Mouse (Mus musculus): ENCODE results near the gene Eid2. TPM values are rescaled to one million over a fixed set of nuclear protein-coding genes. Genes with fewer than 3 reads are reported as not detected.

Eid2 gene
- total RNA-seq (2023; ENCODE audit: inconsistent age), result 1.1 to 1.7 TPM (median 1.2 TPM) in 4 replicates

DNA sequence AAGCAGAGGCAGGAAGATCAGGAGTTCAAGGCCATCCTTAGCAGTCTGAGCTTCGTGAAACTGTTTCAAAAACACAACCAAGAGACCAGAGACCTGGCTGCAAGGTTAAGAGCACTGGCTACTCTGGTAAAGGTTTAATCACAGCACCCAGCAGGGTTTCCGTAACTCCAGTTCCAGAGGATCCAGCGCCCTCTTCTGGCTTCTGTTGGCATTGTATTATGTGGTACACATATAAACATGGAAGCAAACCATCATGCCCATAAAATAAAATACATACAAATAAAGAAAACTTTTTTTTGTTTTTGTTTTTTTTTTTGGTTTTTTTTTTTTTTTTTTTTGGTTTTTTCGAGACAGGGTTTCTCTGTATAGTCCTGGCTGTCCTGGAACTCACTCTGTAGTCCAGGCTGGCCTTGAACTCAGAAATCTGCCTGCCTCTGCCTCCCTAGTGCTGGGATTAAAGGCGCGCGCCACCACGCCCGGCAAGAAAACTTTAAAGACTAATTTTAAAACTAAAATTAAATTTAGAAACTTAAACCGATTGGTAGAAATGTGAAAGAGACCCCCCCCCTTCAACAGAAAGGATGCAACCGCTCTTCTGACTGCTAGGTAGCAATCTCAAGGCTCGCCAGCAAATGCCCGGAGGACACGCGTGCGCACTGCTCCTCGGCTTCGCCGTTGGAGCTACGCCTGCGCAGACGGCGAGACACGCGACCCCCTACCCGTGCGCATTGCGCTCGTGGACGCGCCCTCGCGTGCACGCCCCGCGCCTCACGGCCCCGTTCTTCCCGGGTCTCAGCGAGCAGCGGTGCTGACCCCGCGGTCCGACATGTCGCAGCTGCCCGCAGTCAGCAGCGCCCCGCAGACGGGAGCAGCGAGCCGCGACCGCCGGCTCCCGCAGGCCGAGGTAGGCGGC, at the start of gene Eid2:
Gene Eid2, plus strand, starts transcription at position 753 of the 913 bp plus-strand sequence.

DNA sequence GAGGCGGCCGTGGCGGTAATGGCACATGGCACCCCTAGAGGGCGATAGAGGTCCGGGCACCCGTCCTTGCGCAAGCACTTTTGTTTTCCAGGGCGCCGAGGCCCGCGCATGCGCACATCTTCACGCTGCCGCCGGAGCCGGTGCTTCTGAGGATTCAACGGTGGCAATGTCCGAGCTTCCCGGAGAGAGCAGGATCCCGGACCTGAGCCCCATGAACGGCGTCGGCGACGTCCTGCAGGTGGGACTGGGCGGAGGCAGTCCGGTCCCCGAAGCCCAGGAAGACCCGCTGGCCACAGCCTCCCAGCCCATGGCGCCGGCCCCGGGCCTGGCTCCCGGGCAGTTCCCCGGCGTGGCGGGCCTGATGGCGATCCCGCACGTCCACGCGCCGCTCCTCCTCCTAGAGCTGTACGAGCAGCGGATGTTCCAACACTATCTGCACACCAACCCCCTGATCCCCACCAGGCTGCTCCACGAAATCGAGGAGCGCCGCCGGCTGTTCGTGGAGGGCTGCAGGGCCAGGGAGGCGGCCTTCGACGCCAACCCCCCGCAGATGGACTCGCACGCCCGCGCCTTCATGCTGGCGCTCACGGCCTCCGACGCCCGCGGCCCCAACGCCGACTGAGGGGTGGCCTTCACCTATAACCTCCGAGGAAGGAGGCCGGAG, 10.1 kb downstream of the Eid2 start, which contains the start of gene Eid2b:
Gene Eid2b, plus strand, starts transcription at position 125 of the 664 bp plus-strand sequence.

DNA sequence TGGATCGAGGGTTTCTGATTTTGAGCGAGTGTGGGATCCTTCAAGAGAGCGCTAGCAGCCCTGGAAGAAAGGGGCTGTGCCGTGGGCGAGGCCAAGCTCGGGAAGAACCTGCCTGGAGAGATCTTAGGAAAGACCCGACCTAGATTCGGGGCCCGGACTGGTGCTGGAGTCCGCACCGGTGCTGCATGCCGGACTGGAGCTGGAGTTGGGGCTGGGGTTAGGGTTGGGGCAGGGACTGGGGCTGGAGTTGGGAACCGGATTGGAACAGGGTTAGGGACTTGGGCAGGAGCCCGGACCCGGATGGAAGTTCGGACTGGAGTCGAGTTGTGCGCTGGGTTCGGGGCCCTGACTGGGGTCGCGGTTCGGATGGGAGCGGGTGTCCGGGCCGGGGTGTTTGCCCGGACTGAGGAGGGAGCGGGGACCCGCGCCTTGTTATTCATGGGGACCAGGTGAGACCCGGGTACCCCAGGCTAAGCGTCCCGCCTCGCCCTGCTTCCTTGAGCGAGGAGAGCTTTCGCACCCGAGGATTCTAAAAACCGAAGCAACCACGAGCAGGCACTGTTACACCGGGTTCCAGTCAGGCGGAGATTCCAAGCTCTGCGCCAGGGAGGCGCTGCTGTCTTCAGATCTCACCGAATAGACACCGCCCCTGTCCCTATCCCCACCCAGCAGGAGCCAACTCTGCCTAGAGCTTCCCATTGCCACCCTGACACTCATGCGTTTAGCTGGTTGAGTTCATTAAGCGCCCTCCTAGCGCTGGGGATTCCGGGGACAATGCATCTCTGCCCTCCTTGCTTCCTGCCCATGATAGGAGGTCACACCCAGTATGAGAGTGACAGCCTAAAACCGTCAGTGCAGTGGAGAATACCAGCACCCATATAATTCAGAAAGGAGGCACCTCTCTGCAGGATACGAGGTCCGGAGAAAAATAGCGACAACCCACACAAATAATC, 23.2 kb downstream of the Eid2 start, which contains the start of gene Selenov:
Gene Selenov, minus strand, starts transcription at position 549 of the 953 bp plus-strand sequence.

GRCm38 (mm10) chr7:28301616-28302433, 34.1 kb downstream of the Eid2 start, which contains the start of gene Dll3:
Gene Dll3, minus strand, starts transcription at chr7:28302238.

GRCm38 (mm10) chr7:28311926-28312543, 44.4 kb downstream of the Eid2 start, which contains the start of gene Timm50:
Gene Timm50, minus strand, starts transcription at chr7:28312072.

Other genes starting within 250 kb of the Eid2 start
- 110 to 133 TPM (median 123 TPM) in 4 replicates for gene Psmc4, start 217.8 kb upstream of the Eid2 start, total RNA-seq (2023; ENCODE audit: inconsistent age)
- gene Fcgbp, start 196.6 kb upstream of the Eid2 start, total RNA-seq (2023; ENCODE audit: inconsistent age), result not detected in 4 replicates
- gene 9530053A07Rik, start 138.4 kb upstream of the Eid2 start, total RNA-seq (2023; ENCODE audit: inconsistent age), result not detected in 4 replicates
- 234 to 240 TPM (median 237 TPM) in 4 replicates for gene Fbl, start 98.2 kb upstream of the Eid2 start, total RNA-seq (2023; ENCODE audit: inconsistent age)
- gene Dyrk1b, start 88.4 kb upstream of the Eid2 start, total RNA-seq (2023; ENCODE audit: inconsistent age), result 20.5 to 23.5 TPM (median 21.3 TPM) in 4 replicates
- gene Eid2b, start 9.9 kb downstream of the Eid2 start, total RNA-seq (2023; ENCODE audit: inconsistent age), result 2.6 to 4.1 TPM (median 3.5 TPM) in 4 replicates
- not detected in 4 replicates for gene Selenov, start 23.3 kb downstream of the Eid2 start, total RNA-seq (2023; ENCODE audit: inconsistent age)
- not detected in 4 replicates for gene Dll3, start 34.4 kb downstream of the Eid2 start, total RNA-seq (2023; ENCODE audit: inconsistent age)
- gene Timm50, start 44.2 kb downstream of the Eid2 start, total RNA-seq (2023; ENCODE audit: inconsistent age), result 38.7 to 46.9 TPM (median 40.5 TPM) in 4 replicates
- 158 to 171 TPM (median 163 TPM) in 4 replicates for gene Supt5, start 70.9 kb downstream of the Eid2 start, total RNA-seq (2023; ENCODE audit: inconsistent age)
- 3,144 to 3,281 TPM (median 3,251 TPM) in 4 replicates for gene Rps16, start 82.8 kb downstream of the Eid2 start, total RNA-seq (2023; ENCODE audit: inconsistent age)
- gene Plekhg2, start 104.7 kb downstream of the Eid2 start, total RNA-seq (2023; ENCODE audit: inconsistent age), result 130 to 140 TPM (median 135 TPM) in 4 replicates
- 825 to 993 TPM (median 925 TPM) in 4 replicates for gene Zfp36, start 112.4 kb downstream of the Eid2 start, total RNA-seq (2023; ENCODE audit: inconsistent age)
- gene Med29, start 124.8 kb downstream of the Eid2 start, total RNA-seq (2023; ENCODE audit: inconsistent age), result 14.1 to 19.0 TPM (median 15.8 TPM) in 4 replicates
- 151 to 162 TPM (median 156 TPM) in 4 replicates for gene Paf1, start 125.1 kb downstream of the Eid2 start, total RNA-seq (2023; ENCODE audit: inconsistent age)
- 241 to 264 TPM (median 247 TPM) in 4 replicates for gene Gmfg, start 169.6 kb downstream of the Eid2 start, total RNA-seq (2023; ENCODE audit: inconsistent age)
- gene Lrfn1, start 184.1 kb downstream of the Eid2 start, total RNA-seq (2023; ENCODE audit: inconsistent age), result 0.93 to 1.6 TPM (median 1.2 TPM) in 4 replicates
- gene Ifnl2, start 242.6 kb downstream of the Eid2 start, total RNA-seq (2023; ENCODE audit: inconsistent age), result not detected in 4 replicates

Data from B cell, adult (primary cell).